Mouse (Mus musculus) left cerebral cortex, adult 8-10 months (tissue): ENCODE data around the gene Cd3d. TPM values are rescaled to one million over a fixed set of nuclear protein-coding genes. Genes with fewer than 3 reads are reported as not detected.

Source experiments
- total RNA-seq, 4 experiments: library from RNA; stranded (reverse); gene quantifications; 2 replicates each; pipeline ENCODE4 v1.2.4; 2022

The Cd3d gene
- total RNA-seq, 4 experiments from 2014 or later, result not detected

Other genes starting within 250 kb of the Cd3d start
- 10 to 100 TPM; 82.9 to 91.9 (median 86.3) TPM for gene Phldb1, start 246.6 kb upstream of the Cd3d start, total RNA-seq
- 100 to 1,000 TPM in 1 of 4 experiments, 10 to 100 TPM in 3; 96.2 to 117 (median 98.0) TPM for gene Arcn1, start 213.9 kb upstream of the Cd3d start, total RNA-seq
- gene Ift46, start 213.9 kb upstream of the Cd3d start, total RNA-seq, result 10 to 100 TPM; 60.2 to 78.5 (median 70.8) TPM
- 10 to 100 TPM; 44.8 to 61.5 (median 58.2) TPM for gene Tmem25, start 182.5 kb upstream of the Cd3d start, total RNA-seq
- 1 to 10 TPM in 3 of 4 experiments, under 1 TPM in 1; 0.42 to 1.4 (median 1.2) TPM for gene Ttc36, start 178.7 kb upstream of the Cd3d start, total RNA-seq
- 100 to 1,000 TPM in 1 of 4 experiments, 10 to 100 TPM in 3; 64.3 to 102 (median 73.5) TPM for gene Kmt2a, start 100.5 kb upstream of the Cd3d start, total RNA-seq
- 100 to 1,000 TPM; 275 to 372 (median 321) TPM for gene Atp5l, start 61.0 kb upstream of the Cd3d start, total RNA-seq
- gene Ube4a, start 16.2 kb upstream of the Cd3d start, total RNA-seq, result 10 to 100 TPM; 62.3 to 70.2 (median 68.5) TPM
- gene Cd3g, start 1.4 kb upstream of the Cd3d start, total RNA-seq, result not detected
- gene Cd3e, start 27.8 kb downstream of the Cd3d start, total RNA-seq, result under 1 TPM in 1 of 4 experiments, not detected in 3; 0.19 TPM
- gene Mpzl2, start 58.0 kb downstream of the Cd3d start, total RNA-seq, result 1 to 10 TPM; 1.4 to 1.8 (median 1.6) TPM
- 1 to 10 TPM; 4.0 to 5.7 (median 5.0) TPM for gene Mpzl3, start 73.4 kb downstream of the Cd3d start, total RNA-seq
- 1 to 10 TPM in 2 of 4 experiments, under 1 TPM in 1, not detected in 1; 0.74 to 1.5 (median 1.4) TPM for gene Jaml, start 97.4 kb downstream of the Cd3d start, total RNA-seq
- 100 to 1,000 TPM; 265 to 287 (median 277) TPM for gene Scn2b, start 136.0 kb downstream of the Cd3d start, total RNA-seq
- gene Scn4b, start 156.6 kb downstream of the Cd3d start, total RNA-seq, result 100 to 1,000 TPM; 160 to 218 (median 183) TPM
- gene BC049352, start 200.2 kb downstream of the Cd3d start, total RNA-seq, result 1 to 10 TPM; 1.6 to 1.9 (median 1.7) TPM
- under 1 TPM in 3 of 4 experiments, not detected in 1; 0.16 to 0.66 (median 0.30) TPM for gene Tmprss4, start 222.3 kb downstream of the Cd3d start, total RNA-seq